Mouse (Mus musculus) kidney, postnatal 4 days (tissue): Measurements from ENCODE around the gene Nrm.

Experiments
- DNase-seq, 2 experiments: peaks; one replicate each; pipeline ENCODE4 v3.0.0; 2021; ENCODE audit warnings: mixed read lengths in 2 of 2

Nrm gene

GRCm38 (mm10) chr17:35909186-35909918, 48.2 kb downstream of the Nrm start:
- no peak for DNase-seq

- DNase-seq: peak; percentile 99
Measured at GRCm38 (mm10) chr17:35909919-35910369, 48.8 kb downstream of the Nrm start, which contains the start of gene Atat1. TSS of gene Atat1 (minus strand) at chr17:35910075.

- no peak for DNase-seq
Measured at GRCm38 (mm10) chr17:35914975-35915374, 53.9 kb downstream of the Nrm start.
